In genomic region chr8:122349357-122350297, GRCm38 (mm10) we compare ENCODE assay signal across 17 mouse cellular contexts. TPM values are rescaled to one million over a fixed set of nuclear protein-coding genes. Genes with fewer than 3 reads are reported as not detected.
DNase-seq lines count a peak whose midpoint lies in the region; ATAC-seq lines count a peak whose summit lies in the region.
"Had no signal": no experiment of that assay in that cellular context is flagged by ENCODE, and none has a peak within 500 bp of the region (broad histone marks: within the 10 kb centered on the region; RNA-seq: fewer than 3 reads in every experiment).

No protein-coding gene starts in this region.

- peaks cover 7% of the 10 kb centered on the region for H3K27me3 ChIP-seq in heart, embryonic 11.5 days (ENCODE audit: control insufficient read depth, insufficient read depth, low read length)

- no peaks in the 10 kb centered on the region for H3K36me3 ChIP-seq in heart, embryonic 11.5 days (ENCODE audit: control insufficient read depth, insufficient read depth, low read length)
- H3K36me3 ChIP-seq: limb, embryonic 10.5 days had no signal

- H3K4me2 ChIP-seq in heart, embryonic 11.5 days: peak overlapping the region; percentile 33; the same call in 1 of the 2 replicates
- H3K4me2 ChIP-seq: hindbrain, embryonic 14.5 days had no signal

- peak; percentile 31; the same call in 1 of the 2 replicates for ATAC-seq in heart, embryonic 11.5 days (replicated peaks; ENCODE audit: insufficient number of reproducible peaks, low FRiP score, low TSS enrichment)
- ATAC-seq in granulocyte monocyte progenitor cell, adult 5-6 weeks (replicated peaks; ENCODE audit: poor library complexity, severe bottlenecking): peak; percentile 76
- ATAC-seq in megakaryocyte, adult 5-6 weeks (ENCODE audit: poor library complexity, severe bottlenecking): peak; percentile 83
- ATAC-seq in activated CD4-positive, CD25-positive, alpha-beta regulatory T cell, adult 4 months: no peak

- peaks cover 33% of the 10 kb centered on the region for H3K4me1 ChIP-seq in heart, embryonic 11.5 days (ENCODE audit: control insufficient read depth, insufficient read depth, low read length)

- H3K27ac ChIP-seq in heart, embryonic 11.5 days (ENCODE audit: low read depth, low read length): peak overlapping the region; percentile 31
- H3K27ac ChIP-seq: hindbrain, embryonic 14.5 days; limb, embryonic 10.5 days had no signal

- no peak for DNase-seq in heart, postnatal 4 days
- DNase-seq in 416B (ENCODE audit: low read depth): peak; percentile 97
- DNase-seq in urinary bladder, adult 2 months (ENCODE audit: low spot score): no peak
- no peak for DNase-seq in gastrocnemius, postnatal 25 days
- DNase-seq: B cell, adult 2 months; embryo, embryonic 11 days; kidney, adult 9 months; lung, postnatal 10 days; thymus, adult 2 months had no signal

- H3K4me3 ChIP-seq in heart, embryonic 11.5 days (ENCODE audit: low read depth, low read length): no peak overlapping the region
- H3K4me3 ChIP-seq: limb, embryonic 10.5 days had no signal

- WGBS in heart, embryonic 11.5 days (ENCODE audit: insufficient replicate concordance): 14% methylated on average over 15 of the region's 15 CpGs

- no peaks in the 10 kb centered on the region for H3K9me3 ChIP-seq in heart, embryonic 11.5 days (replicated peaks; ENCODE audit: control insufficient read depth, low read length)
- H3K9me3 ChIP-seq: limb, embryonic 10.5 days had no signal

- no peak overlapping the region for H3K9ac ChIP-seq in heart, embryonic 11.5 days (ENCODE audit: low read depth, low read length)
- H3K9ac ChIP-seq: hindbrain, embryonic 14.5 days had no signal

RNA-seq across cellular contexts. Expression of gene Trhr2, which starts 10.9 kb away (rescaled TPM):
- not detected in 2 replicates for polyA plus RNA-seq in heart, embryonic 11.5 days (2014; fragmentation: Nextera tagmentation; extraction: Ambion mirVana)
- total RNA-seq in heart, postnatal 4 days (2021): not detected
- not detected in 2 replicates for total RNA-seq in granulocyte monocyte progenitor cell, adult 5-6 weeks (2014; fragmentation: Nextera tagmentation)
- not detected in 2 replicates for total RNA-seq in granulocyte monocyte progenitor cell, adult 5-6 weeks (2017)
- not detected in 2 replicates for total RNA-seq in megakaryocyte, adult 5-6 weeks (2015)
- total RNA-seq in megakaryocyte, adult 5-6 weeks (2017): not detected in 2 replicates
- 0.19 and 0.23 TPM in 2 replicates for polyA plus RNA-seq in urinary bladder, adult 2 months (2012; rRNA removed)
- total RNA-seq in gastrocnemius, postnatal 25 days (2021): not detected
- polyA plus RNA-seq in activated CD4-positive, CD25-positive, alpha-beta regulatory T cell, adult 4 months (2017; shearing (Covaris generic)): not detected
- total RNA-seq: gastrocnemius, adult 18-20 months had no signal
- polyA plus RNA-seq: forebrain, embryonic 11.5 days; hindbrain, embryonic 14.5 days; limb, embryonic 10.5 days had no signal

RNA-seq across cellular contexts. Expression of gene Zc3h18, which starts 26.8 kb away (rescaled TPM):
- polyA plus RNA-seq in heart, embryonic 11.5 days (2014; fragmentation: Nextera tagmentation; extraction: Ambion mirVana): 22.2 and 26.8 TPM in 2 replicates
- 10 to 100 TPM; 28.4 to 31.1 TPM for total RNA-seq in heart, postnatal 4 days (2021)
- 42.9 and 43.9 TPM in 2 replicates for total RNA-seq in granulocyte monocyte progenitor cell, adult 5-6 weeks (2014; fragmentation: Nextera tagmentation)
- 66.9 and 67.0 TPM in 2 replicates for total RNA-seq in granulocyte monocyte progenitor cell, adult 5-6 weeks (2017)
- 19.6 and 22.0 TPM in 2 replicates for total RNA-seq in megakaryocyte, adult 5-6 weeks (2015)
- total RNA-seq in megakaryocyte, adult 5-6 weeks (2017): 50.2 and 63.1 TPM in 2 replicates
- polyA plus RNA-seq in urinary bladder, adult 2 months (2012; rRNA removed): 26.4 and 29.9 TPM in 2 replicates
- 10 to 100 TPM; 18.1 to 21.0 TPM for total RNA-seq in gastrocnemius, postnatal 25 days (2021)
- 10 to 100 TPM; 10.9 to 18.2 TPM for polyA plus RNA-seq in activated CD4-positive, CD25-positive, alpha-beta regulatory T cell, adult 4 months (2017; shearing (Covaris generic))
